Mouse (Mus musculus) Muller cell, postnatal 12 days (primary cell): ENCODE results near the gene Tex101.
"Not testable (repeated sequence)": the region's sequence is repeated elsewhere in the genome, so short reads cannot be mapped to it uniquely, and the experiment has no call there.

Experiments used
- DNase-seq: peaks from one replicate; pipeline ENCODE4 v3.0.0-alpha.2; 2015; ENCODE audit errors: inconsistent ontology term

The Tex101 gene

DNA sequence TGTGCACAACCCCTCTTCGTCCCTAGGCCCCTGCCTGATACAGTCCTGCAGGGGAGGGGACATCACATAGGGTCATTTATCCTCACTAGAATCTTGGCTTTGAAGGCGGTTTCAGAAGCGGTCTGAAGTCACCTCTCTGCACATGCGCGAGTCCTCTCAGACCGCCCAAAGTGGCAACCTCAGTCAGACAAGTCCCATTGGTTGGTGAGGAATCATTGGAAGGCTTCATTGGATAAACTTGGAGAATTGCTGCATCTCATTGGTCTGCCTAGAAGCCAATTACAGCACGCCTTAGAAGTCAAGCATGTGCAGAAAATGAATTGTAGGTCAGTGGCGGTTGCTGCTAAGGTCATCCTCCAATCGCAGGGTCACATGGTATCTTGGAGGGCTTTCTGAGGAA, at the start of gene Tex101:
Tex101 (minus strand) TSS at position 101 of the 400 bp plus-strand sequence.
- no peak for DNase-seq

DNA sequence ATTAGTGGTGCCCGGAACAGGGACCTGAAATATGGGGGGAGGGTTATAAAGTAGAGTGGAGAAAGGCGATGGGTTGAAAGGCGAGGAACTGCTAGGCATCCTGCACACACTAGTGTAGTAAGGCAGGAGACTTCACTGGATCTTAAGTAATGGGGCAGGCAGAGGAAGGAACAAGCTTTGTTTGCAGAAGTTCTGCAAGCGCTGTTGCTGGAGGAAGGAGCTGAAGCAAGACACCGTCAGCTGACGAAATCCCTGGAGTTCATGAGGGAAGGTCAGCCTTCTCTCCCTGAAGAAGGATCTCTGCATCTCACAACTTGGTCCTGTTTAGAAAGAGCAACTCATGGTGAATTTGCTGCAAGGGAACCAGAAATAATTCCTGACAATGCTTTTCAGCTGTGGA, 38.6 kb upstream of the Tex101 start:
- DNase-seq, result no peak

DNA sequence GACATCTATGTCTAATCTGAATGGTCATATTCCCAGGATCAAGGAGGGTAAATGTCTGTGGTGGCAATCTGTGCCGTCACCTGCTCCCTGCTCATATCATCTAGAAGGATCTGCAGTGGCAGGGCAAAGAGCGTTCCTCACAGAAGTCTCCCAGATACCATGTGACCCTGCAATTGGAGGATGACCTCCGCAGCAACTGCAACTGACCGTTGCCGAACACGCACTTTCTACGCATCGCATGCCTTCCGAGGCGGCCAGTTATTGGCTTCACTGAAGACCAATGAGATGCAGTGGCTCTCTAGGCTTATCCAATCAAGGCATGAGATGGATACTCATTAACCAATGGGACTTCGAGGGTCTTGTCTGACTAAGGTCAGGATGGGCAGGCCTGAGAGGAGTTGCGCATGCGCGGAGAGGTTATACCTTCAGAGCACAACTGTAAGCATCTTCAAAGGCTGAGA, 32.4 kb upstream of the Tex101 start, which contains the start of gene BC049730:
BC049730 (plus strand) TSS at position 411 of the 461 bp plus-strand sequence.
- DNase-seq, result no peak

DNA sequence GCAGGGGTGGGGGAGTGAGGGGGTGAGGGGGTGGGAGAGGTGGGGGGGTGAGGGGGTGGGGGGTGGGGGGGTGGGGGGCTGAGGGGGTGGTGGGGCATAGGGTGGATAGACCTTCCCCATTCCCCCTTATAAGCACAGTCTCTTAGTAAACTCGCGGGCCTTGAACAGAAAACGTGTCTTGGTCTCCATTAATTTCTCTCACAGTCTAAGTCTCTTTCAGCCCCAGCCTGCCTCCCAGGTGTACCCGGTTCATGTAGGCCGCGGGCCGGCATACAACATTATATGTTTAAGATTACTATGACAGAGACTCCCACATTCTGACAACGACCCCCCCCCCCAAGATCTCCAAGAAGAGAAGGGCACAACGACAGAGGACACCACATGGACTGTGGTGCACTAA, 26.4 kb upstream of the Tex101 start:
- not testable (repeated sequence) for DNase-seq

DNA sequence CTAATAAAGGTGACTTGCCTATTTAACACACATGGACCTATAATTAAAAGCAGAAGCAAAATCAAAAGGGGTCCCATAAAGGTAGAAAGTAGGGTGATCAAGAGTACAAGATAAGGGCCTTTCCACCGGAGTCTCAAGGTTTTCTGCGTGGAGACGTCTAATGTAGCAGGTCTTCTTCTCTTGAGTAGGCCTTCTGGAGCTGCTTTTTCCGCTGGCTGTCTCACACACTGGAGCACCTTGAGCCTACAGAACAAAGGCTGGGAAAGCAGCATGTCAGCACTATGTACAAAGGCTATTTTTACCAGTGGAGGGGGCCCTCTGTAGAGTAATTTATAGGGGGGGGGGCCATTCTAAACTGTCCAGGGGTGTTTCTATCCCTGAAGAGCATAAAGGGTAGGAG, 21.4 kb upstream of the Tex101 start:
- not testable (repeated sequence) for DNase-seq

DNA sequence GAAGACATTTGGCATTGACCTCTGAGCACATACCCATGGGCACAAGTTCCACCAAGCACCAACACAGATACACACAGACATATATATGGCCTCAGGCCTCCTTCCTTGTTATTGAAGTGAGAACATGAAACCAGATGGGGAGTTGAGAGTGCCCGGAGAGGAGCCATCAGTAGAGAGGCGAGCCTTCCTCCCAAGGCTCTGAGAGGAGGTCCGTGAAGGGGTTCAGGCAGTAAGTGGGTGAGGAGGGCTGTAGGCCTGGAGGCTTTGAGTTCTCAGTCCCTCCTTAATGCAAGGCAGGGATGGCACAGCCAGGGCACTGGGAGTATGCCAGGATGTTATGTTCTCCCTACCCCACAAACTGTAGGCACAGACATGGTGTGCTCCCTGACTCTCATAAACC, 16.2 kb upstream of the Tex101 start:
- DNase-seq, result not testable (repeated sequence)

DNA sequence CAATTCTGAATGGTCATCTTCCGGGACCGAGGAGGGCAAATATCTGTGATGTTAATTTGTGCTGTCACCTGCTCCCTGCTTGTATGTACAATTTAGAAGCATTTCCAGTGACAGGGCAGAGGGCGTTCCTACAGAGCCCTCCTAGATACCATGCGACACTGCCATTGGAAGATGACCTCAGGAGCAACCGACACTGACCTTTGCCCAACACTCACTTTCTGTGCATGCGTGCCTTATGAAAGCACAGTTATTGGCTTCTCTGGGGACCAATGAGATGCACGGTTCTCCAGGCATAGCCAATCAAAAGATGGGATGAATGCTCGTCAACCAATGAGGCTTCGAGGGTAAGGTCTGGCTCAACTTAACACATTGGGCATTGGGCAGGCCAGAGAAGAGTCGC, 11.0 kb upstream of the Tex101 start:
- not testable (repeated sequence) for DNase-seq

DNA sequence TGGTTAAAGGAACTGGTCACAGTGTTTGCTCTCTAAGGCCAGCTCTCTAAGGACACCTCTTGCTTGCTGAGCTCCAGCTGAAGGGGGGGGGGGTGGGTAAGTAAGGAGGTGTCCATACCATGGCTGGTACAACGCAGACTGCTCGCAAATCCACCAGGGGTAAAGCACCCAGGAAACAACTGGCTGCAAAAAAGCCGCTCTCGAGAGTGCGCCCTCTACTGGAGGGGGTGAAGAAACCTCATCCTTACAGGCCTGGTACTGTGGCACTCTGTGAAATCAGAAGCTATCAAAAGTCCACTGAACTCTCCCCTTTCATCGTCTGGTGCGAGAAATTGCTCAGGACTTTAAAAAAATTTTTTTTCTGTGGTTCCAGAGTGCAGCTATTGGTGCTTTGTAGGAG, 7.6 kb upstream of the Tex101 start:
- not testable (repeated sequence) for DNase-seq

DNA sequence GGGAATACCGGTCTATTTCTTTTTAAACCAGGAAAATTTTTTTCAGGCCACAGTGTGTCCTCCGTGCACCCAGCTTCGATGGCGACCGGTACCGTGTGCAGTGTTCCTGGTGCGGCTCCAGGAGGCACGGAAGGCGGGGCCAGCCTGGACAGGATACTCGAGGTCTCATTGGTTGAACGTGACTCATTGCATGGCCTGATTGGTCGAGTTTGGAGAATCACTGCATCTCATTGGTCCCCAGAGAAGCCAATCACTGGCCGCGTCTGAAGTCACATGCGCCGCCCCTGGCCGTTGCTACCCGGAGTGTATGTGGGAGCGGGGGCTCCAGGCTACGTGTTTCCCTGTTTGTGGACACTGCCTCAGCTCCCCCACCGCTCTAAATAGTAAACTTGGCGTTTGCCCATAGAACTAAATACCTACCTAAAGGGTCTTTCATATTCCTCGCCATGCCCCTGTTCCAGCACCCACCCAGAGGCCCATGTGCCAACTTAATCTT, 4.5 kb downstream of the Tex101 start:
- DNase-seq, result no peak

DNA sequence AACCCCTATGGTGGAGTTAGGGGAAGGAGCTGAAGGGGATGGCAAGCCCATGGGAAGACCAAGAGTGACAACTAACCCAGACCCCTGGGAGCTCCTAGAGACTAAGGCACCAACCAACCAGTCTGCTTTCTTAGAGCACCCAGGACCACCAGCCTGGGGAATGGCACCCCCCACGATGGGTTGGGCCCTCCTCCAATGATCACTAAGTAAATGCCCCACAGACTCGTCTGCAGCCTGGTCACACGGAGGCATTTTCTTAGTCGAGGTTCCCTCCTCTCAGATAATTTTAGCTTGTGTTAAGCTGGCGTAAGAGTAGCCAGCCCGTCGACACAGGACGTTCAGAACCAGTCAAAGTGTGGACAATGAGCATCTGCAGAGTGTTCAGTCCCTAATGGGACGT, 11.5 kb downstream of the Tex101 start:
- no peak for DNase-seq

DNA sequence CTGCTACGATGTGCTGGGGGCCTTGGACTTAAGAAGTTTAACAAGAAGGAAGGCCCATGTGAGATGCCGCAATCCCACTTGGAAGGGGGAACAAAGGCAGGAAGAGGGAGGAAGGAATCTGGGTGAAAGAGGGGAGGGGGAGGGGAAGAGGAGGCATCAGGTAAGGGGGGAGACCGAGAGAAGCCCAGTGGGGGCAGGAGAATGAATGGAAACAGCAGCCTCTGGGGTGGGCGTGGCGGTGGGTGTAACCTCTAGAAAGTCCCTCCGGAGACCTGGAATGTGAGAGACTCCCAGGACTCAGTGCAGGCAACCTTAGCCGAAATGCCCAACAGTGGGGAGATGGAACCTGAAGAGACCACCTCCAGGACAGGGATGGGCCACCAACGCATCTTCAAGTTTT, 12.2 kb downstream of the Tex101 start:
- no peak for DNase-seq

DNA sequence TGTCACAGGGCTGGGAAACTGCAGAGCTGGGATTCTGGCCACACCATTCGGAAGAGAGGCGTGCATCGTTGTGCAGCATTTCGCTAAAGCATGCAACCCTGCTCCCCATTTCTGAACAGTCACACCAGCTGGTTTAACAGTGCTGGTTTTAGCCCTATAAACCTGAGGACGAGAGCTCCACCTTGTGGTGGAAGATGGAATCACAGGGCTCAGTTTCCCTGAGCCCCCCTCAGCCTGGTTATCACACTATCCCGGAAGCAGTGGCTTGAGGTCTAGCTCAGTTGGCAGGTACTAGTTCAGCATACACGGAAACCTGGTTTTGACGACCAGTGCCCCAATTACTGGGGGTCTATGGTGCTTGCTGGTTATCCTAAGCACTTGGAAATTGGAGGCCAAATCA, 13.9 kb downstream of the Tex101 start:
- peak; percentile 63 for DNase-seq

DNA sequence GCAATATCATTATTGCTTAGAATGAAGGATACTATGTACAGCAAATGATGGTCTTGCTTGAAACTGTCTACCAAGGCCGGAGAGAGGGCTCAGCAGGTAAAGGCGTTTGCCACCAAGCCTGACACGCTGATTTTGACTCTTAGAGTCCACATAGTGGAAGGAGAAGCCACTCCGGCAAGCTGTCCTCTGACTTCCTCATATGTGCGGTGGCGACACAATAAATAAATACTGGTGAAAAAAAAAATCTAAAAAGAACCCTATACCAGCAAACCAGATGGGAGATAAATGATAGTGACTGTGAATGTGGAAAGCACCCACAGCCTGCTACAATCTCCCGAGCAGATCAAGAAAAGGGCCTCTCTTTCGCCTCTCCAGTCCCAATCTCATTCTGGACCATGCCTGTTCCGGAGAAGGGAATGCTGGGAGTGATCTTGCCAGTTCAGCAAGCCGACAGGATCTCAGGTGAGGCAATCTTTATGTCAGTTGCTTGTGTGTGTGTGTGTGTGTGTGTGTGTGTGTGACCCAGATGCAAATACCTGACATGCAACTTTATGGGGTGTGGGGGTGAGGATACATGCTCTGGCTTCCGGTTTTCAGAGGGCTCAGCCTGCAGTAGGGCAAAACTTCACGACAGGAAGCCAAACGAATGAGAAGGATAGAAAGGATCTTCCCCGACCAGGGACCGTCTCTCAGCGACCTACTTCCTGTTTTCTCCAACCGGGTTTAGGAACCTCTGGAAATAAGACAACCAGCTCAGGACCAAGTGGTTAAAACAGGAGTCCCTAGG, 15.2 kb downstream of the Tex101 start:
- no peak for DNase-seq

DNA sequence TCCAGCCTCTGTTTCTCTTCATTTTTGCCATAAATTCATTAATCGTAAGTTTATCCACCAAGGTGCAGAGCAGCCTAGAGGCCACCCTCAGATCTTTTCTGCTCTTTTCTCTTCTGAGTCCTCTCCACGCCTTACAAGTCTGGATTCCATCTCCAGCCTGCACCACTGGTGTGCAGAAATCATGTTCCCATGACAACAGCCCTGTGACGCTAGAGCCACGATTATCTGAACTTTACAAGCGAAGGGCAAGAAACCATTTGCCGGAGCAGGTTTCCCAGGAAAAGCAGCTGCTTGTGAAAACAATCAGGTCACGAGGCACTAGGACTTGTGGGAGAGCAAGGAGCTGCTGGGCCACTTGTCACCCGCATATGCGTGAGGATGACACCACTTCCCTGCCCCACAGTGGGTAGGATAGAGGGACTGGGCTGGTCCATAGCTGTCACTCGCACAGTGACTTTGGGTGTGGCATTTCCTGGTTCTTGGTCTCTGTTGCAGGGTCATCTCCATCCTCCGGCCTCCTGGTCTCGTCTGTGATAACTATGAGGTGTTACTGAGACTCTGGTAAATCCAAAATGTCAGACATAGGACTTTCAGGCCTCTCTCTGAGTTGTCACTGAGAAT, 16.6 kb downstream of the Tex101 start:
- no peak for DNase-seq

DNA sequence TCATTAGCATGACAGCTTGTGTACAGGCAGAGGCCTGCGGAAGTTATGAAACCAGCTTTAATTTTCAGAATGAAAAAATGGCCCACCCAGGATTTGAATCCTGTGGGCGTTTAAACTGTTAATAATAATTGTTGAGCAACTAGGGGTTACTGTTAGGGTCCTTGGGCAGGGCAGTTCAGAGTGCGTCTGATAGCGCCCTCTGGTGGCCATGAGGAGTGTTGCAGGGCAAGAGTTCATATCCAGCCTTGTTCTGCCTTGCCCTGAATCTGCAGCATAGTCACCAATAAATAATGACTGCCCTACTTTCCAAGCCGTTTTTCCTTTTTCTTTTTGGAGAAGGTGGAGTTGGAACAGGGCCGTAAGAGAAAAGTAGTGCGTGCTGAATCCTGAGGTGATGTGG, 22.8 kb downstream of the Tex101 start:
- DNase-seq, result peak; percentile 12

DNA sequence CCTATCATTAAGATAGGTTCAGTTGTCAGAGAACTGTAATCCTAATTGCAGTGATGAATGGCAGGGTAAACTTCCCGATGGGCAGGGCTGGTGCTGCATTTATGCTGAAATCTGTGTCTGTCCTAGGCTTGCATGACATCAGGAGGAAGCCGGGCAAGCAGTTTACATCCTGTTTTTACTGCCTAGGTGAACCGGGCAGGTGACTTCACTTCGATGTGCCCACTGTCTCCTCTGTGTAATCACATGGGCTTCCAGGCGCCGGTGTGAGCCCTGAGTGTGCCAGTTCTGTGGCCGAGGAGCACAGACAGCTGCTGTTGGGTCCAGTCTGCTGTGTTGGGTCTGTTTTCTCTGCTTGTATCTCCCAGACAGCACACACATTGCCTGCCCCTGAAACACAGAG, 30.0 kb downstream of the Tex101 start:
- DNase-seq, result peak; percentile 7

DNA sequence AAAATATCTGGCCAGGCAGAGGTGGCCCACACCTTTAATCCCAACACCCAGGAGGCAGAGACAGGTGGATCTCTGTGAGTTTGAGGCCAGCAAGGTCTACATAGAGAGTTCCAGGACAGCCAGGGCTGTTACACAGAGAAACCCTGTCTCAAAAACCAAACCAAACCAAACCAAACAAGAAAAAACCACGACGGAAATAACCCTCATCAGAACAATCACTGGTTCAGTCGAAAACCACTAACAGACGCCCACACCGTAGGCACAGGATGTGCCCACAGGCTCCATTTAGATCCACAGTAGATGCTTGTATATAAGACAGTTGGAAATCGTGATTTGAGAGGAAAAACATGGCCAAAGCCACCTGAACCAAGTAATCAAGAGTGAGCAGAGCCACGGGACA, 31.5 kb downstream of the Tex101 start:
- no peak for DNase-seq

DNA sequence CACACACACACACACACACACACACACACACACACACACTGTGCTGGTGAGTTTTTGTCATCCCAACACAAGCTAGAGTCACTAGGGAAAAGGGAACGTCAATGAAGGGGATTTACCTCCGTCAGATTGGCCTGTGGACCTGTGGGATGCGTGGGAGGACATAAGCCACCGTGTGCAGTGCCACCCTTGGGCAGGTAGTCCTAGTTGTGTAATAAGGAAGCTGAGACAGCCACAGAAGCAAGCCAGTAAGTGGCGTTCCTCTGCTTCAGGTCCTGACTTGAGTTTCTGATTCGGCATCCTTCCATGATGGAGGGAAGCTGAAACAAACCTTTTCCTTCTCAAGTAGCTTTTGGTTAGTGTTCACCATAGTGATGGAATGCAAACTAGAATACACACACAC, 32.0 kb downstream of the Tex101 start:
- no peak for DNase-seq

DNA sequence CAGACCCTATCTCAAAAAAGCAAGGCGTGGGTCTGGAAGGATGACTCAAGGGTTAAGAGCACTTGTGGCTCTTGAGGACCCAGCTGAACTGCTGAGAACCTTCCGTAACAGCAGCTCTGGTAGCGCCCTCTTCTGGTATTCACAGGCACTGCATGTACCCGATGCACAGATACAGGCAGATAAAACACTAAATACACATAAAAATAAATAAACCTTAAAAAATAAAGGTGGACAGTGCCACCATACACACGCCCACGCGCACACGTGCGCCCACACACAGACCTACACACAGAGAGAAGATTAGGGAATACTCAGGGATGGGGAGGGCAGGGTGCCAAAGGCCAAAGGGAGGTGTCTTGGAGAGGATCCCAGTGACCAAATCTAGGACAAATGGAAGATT, 34.0 kb downstream of the Tex101 start:
- DNase-seq, result no peak

DNA sequence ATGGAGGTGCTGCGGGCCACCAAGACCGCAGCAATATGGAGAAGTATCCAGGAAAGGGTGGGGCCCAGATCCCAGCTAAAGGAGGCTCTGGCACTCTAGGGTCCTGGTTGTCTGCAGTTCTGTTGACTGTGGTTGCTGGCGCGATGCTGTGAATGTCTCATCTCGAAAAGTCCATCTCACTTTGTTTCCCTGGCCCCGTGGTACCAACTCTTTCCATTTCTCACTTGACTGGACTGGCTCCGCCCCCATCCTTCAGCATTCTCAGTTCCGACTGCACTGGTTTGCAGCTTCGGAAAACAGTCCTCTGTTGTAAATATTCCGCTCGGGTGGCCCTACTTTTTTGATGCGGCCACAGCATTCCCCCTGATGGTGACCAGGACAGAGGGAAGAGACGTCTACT, 36.0 kb downstream of the Tex101 start:
- DNase-seq, result no peak

DNA sequence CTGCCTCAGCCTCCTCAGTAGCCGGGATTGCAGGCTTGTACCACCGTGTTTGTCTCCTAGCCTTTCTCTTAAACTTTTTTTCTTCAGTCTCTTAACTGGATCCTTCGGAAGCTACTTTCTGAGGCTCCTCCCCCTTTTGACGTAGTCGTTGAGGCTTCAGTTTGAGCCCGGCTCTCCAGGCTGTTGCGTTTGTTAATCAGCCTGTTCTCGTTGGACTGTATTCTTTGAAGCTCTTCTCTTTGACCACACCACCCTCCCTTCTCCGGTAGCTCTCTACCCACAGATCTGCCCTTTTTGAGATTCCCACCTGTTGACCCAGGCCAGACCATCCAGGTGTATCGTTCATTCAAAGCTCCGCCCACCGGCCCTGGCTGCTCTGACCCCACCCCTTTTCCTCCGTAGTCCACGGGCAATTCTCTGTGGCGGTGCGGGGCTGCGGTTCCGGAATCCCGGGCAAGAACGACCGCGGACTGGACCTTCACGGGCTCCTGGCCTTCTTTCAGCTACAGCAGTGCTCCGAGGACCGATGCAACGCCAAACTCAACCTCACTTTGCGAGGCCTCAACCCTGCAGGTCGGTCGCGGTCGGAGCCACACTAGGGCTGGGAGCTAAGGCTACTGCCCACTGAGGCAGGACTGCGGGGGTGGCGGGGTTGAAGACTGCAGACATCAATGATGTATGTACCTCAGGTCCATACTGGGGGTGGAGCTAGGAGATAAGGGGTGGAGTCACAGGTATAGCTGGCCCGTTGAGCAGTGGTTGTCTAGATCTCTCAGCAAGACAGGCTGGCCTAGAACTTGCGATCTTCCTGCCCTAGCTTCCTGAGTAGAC, 38.2 kb downstream of the Tex101 start:
- peak; percentile 14 for DNase-seq

DNA sequence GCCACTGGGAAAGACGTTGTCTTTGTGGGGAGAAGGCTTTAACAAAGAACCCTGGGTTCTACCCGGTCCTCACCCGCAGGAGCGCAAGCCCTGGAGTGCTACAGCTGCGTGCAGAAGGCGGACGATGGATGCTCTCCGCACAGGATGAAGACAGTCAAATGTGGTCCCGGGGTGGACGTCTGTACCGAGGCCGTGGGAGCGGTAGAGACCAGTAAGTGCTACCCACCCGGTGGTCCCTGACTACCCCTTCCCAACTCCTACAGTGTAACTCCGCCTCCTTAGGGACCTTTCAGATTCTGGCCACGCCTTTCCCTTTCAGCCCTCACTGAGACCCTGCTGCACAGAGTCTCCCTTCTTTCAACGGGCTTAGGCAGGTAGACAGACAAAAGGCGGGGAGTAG, 39.4 kb downstream of the Tex101 start:
- DNase-seq, result no peak
